Mouse (Mus musculus) myocyte (in vitro differentiated cells): ENCODE data around the gene Ak1. TPM values are rescaled to one million over a fixed set of nuclear protein-coding genes. Genes with fewer than 3 reads are reported as not detected.

Experiments
- H3K27me3 ChIP-seq: one replicate; pipeline ENCODE4 v1.6.1; 2011; ENCODE audit not compliant: control insufficient read depth, insufficient read depth, insufficient read length
- H3K36me3 ChIP-seq: one replicate; pipeline ENCODE4 v1.6.1; 2011; ENCODE audit not compliant: control insufficient read depth, insufficient read depth
- H3K4me2 ChIP-seq: one replicate; pipeline ENCODE4 v1.6.1; 2011; ENCODE audit warnings: low read depth, control low read depth
- H3K4me3 ChIP-seq: one replicate; pipeline ENCODE4 v1.5.1; 2011; ENCODE audit warnings: mild to moderate bottlenecking, control low read depth, moderate library complexity
- H3K79me2 ChIP-seq: one replicate; pipeline ENCODE4 v1.6.1; 2011; ENCODE audit not compliant: control insufficient read depth, insufficient read depth
- H3ac ChIP-seq: one replicate; pipeline ENCODE4 v1.6.1; 2011; ENCODE audit not compliant: control insufficient read depth, insufficient read length
- CEBPB ChIP-seq: IDR thresholded peaks from 2 replicates; pipeline ENCODE4 v1.6.1; 2011; ENCODE audit warnings: mild to moderate bottlenecking, moderate library complexity; ENCODE audit not compliant: poor library complexity, insufficient read depth, severe bottlenecking
- E2F4 ChIP-seq: IDR thresholded peaks from one replicate; pipeline ENCODE4 v1.6.1; 2011; ENCODE audit warnings: mild to moderate bottlenecking, control low read depth, moderate library complexity; ENCODE audit not compliant: insufficient read depth
- MAX ChIP-seq: IDR thresholded peaks from one replicate; pipeline ENCODE4 v1.6.1; 2011; ENCODE audit warnings: low read depth, mild to moderate bottlenecking, control low read depth
- MYOD1 ChIP-seq, 3 experiments: IDR thresholded peaks; one replicate each; pipeline ENCODE4 v1.6.1; 2011; ENCODE audit warnings: control low read depth in 2 of 3, low read depth in 2 of 3, mild to moderate bottlenecking in 2 of 3, moderate library complexity in 1 of 3; ENCODE audit not compliant: insufficient read length in 2 of 3, control insufficient read depth in 1 of 3
- MYOG ChIP-seq, 3 experiments: IDR thresholded peaks; one replicate each; pipeline ENCODE4 v1.6.1; 2011; ENCODE audit warnings: control low read depth in 2 of 3, low read depth in 2 of 3, mild to moderate bottlenecking in 2 of 3; ENCODE audit not compliant: insufficient read length in 2 of 3, control insufficient read depth in 1 of 3, insufficient read depth in 1 of 3
- POLR2A ChIP-seq: IDR thresholded peaks from one replicate; pipeline ENCODE4 v1.6.1; 2011; ENCODE audit warnings: low read depth, mild to moderate bottlenecking, control low read depth, moderate library complexity; ENCODE audit not compliant: insufficient read length
- POLR2AphosphoS2 ChIP-seq: IDR thresholded peaks from one replicate; pipeline ENCODE4 v1.6.1; 2011; ENCODE audit warnings: low read depth, control low read depth; ENCODE audit not compliant: insufficient read length
- REST ChIP-seq: IDR thresholded peaks from one replicate; pipeline ENCODE4 v1.6.1; 2011; ENCODE audit warnings: mild to moderate bottlenecking, control low read depth, moderate library complexity; ENCODE audit not compliant: insufficient read depth, insufficient read length
- SRF ChIP-seq: IDR thresholded peaks from one replicate; pipeline ENCODE4 v1.6.1; 2011; ENCODE audit warnings: low read depth; ENCODE audit not compliant: control insufficient read depth, insufficient read length
- TCF12 ChIP-seq: IDR thresholded peaks from one replicate; pipeline ENCODE4 v1.6.1; 2011; ENCODE audit warnings: mild to moderate bottlenecking, control low read depth; ENCODE audit not compliant: poor library complexity, insufficient read depth, severe bottlenecking
- TCF3 ChIP-seq: IDR thresholded peaks from one replicate; pipeline ENCODE4 v1.6.1; 2011; ENCODE audit warnings: low read depth, control low read depth; ENCODE audit not compliant: insufficient read length
- USF1 ChIP-seq: IDR thresholded peaks from one replicate; pipeline ENCODE4 v1.6.1; 2011; ENCODE audit warnings: low read depth, mild to moderate bottlenecking, control low read depth, moderate library complexity
- polyA plus RNA-seq: library from polyadenylated mRNA; unstranded; fragments of >200 nt; fragmentation: generic; extraction: Trizol; gene quantifications from one replicate; pipeline ENCODE4 v1.2.1, GENCODE M21; 2012; ENCODE audit warnings: missing spikeins

Gene Ak1
- polyA plus RNA-seq, 1 experiment, result 265 TPM

DNA sequence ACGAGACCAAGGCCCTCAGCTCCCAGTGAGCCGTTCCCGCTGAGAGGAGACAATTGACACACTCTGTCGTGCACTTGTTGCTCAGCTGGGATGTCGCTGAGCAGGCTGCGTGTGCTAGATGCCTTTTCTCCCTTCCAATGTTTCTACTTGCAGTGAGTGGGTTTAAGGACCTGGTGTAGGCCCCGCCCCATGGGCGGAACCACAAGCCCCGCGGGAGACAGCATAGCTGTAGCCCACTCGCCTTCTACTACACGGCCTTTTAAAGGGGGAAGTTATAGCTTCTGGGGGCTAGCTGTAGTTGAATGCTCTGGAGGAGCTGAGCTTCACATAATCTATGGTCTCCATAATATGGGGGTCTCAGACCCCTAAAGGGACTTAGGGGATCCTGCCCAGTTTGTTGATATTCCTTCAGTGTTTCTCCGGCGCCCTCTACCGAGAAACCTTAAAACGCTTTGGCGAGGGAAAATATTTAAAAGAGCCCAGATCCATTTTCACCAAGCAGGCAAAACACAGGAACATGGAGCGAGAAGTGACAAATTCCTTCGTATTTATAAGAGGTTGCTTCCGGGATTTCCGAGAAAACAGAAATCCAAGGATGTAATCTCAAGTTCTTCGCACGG lies 10.8 kb upstream of the Ak1 start:
- no peak for TF ChIP-seq MYOD1 (IDR thresholded peaks at IDR 0.05; ENCODE audit: control insufficient read depth in 1 of 3, insufficient read length in 2 of 3, low read depth in 2 of 3)
- no peak for TF ChIP-seq POLR2AphosphoS2
- TF ChIP-seq MYOG (IDR thresholded peaks at IDR 0.05; ENCODE audit: control insufficient read depth in 1 of 3, insufficient read depth in 1 of 3, insufficient read length in 2 of 3, low read depth in 2 of 3), result no peak
- TF ChIP-seq SRF, result no peak
- Histone ChIP-seq H3K27me3 (no peaks in the 10 kb centered on the region), H3ac (no peak overlapping the region), H3K36me3 (peaks cover 21% of the 10 kb centered on the region), H3K4me3 (no peak overlapping the region), H3K79me2 (peaks cover 11% of the 10 kb centered on the region), H3K4me2 (peak overlapping the region; percentile 49)

GRCm38 (mm10) chr2:32612274-32612673 lies 9.3 kb upstream of the Ak1 start:
- H3K4me3 ChIP-seq, result no peak overlapping the region
- H3K79me2 ChIP-seq, result peaks cover 11% of the 10 kb centered on the region
- H3ac ChIP-seq, result no peak overlapping the region
- no peaks in the 10 kb centered on the region for H3K27me3 ChIP-seq
- H3K4me2 ChIP-seq, result no peak overlapping the region
- TF ChIP-seq MYOG (IDR thresholded peaks at IDR 0.05; ENCODE audit: control insufficient read depth in 1 of 3, insufficient read depth in 1 of 3, insufficient read length in 2 of 3, low read depth in 2 of 3) (no peak), TCF12 (no peak), MAX (no peak), USF1 (no peak), E2F4 (no peak), CEBPB (no peak), SRF (no peak), POLR2AphosphoS2 (no peak), MYOD1 (IDR thresholded peaks at IDR 0.05; ENCODE audit: control insufficient read depth in 1 of 3, insufficient read length in 2 of 3, low read depth in 2 of 3) (no peak), REST (no peak), POLR2A (no peak), TCF3 (no peak)
- peaks cover 31% of the 10 kb centered on the region for H3K36me3 ChIP-seq

GRCm38 (mm10) chr2:32617109-32617508 lies 4.4 kb upstream of the Ak1 start:
- Histone ChIP-seq H3K36me3 (peaks cover 34% of the 10 kb centered on the region), H3ac (no peak overlapping the region), H3K79me2 (no peaks in the 10 kb centered on the region), H3K27me3 (no peaks in the 10 kb centered on the region), H3K4me3 (no peak overlapping the region), H3K4me2 (no peak overlapping the region)
- TF ChIP-seq MYOG (IDR thresholded peaks at IDR 0.05; ENCODE audit: control insufficient read depth in 1 of 3, insufficient read depth in 1 of 3, insufficient read length in 2 of 3, low read depth in 2 of 3) (no peak), MAX (no peak), REST (no peak), SRF (no peak), CEBPB (no peak), TCF12 (no peak), USF1 (no peak), POLR2A (no peak), MYOD1 (IDR thresholded peaks at IDR 0.05; ENCODE audit: control insufficient read depth in 1 of 3, insufficient read length in 2 of 3, low read depth in 2 of 3) (no peak), E2F4 (no peak), TCF3 (no peak), POLR2AphosphoS2 (no peak)

DNA sequence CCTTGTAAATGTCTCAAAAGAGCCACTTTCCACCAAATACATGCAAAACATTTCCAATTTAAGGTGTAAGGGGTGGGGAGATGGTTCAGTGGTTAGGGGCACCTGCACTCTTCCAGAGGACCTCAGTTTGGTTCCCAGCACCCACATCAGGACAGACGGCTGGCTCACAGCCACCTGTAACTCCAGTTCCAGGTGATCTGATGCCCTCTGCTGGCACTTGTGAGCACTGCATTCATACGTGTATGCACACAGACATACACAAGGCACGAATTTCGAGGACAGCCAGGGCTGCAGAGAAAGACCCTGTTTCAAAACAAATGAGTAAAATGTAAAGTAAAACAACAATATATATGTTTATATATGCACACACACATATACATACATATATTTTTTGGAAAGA lies 4.0 kb upstream of the Ak1 start:
- Histone ChIP-seq H3K4me2 (no peak overlapping the region), H3K36me3 (peaks cover 34% of the 10 kb centered on the region), H3K79me2 (no peaks in the 10 kb centered on the region), H3ac (no peak overlapping the region), H3K4me3 (no peak overlapping the region), H3K27me3 (no peaks in the 10 kb centered on the region)
- TF ChIP-seq MYOD1 (IDR thresholded peaks at IDR 0.05; ENCODE audit: control insufficient read depth in 1 of 3, insufficient read length in 2 of 3, low read depth in 2 of 3) (no peak), USF1 (no peak), MYOG (IDR thresholded peaks at IDR 0.05; ENCODE audit: control insufficient read depth in 1 of 3, insufficient read depth in 1 of 3, insufficient read length in 2 of 3, low read depth in 2 of 3) (no peak), CEBPB (no peak), TCF3 (no peak), REST (no peak), SRF (no peak), MAX (no peak), POLR2A (no peak), TCF12 (no peak), E2F4 (no peak), POLR2AphosphoS2 (no peak)

GRCm38 (mm10) chr2:32618051-32618450 lies 3.5 kb upstream of the Ak1 start:
- Histone ChIP-seq H3ac (no peak overlapping the region), H3K27me3 (no peaks in the 10 kb centered on the region), H3K36me3 (peaks cover 30% of the 10 kb centered on the region), H3K4me2 (no peak overlapping the region), H3K79me2 (no peaks in the 10 kb centered on the region), H3K4me3 (no peak overlapping the region)
- TF ChIP-seq REST (no peak), E2F4 (no peak), USF1 (no peak), POLR2A (no peak), TCF12 (no peak), CEBPB (no peak), POLR2AphosphoS2 (no peak), MYOG (IDR thresholded peaks at IDR 0.05; ENCODE audit: control insufficient read depth in 1 of 3, insufficient read depth in 1 of 3, insufficient read length in 2 of 3, low read depth in 2 of 3) (no peak), MYOD1 (IDR thresholded peaks at IDR 0.05; ENCODE audit: control insufficient read depth in 1 of 3, insufficient read length in 2 of 3, low read depth in 2 of 3) (no peak), MAX (no peak), TCF3 (no peak), SRF (no peak)
